Mouse (Mus musculus) olfactory bulb, adult 2 months (tissue): Measurements from ENCODE around the gene Grb14.

ENCODE experiments used
- CTCF ChIP-seq: fragments of 200-500 bp; IDR thresholded peaks from 2 replicates; pipeline ENCODE4 v1.5.1; 2012; ENCODE audit warnings: low read depth, mild to moderate bottlenecking, low read length, moderate library complexity; ENCODE audit not compliant: insufficient read depth
- POLR2A ChIP-seq: fragments of 200-500 bp; IDR thresholded peaks from 2 replicates; pipeline ENCODE4 v1.6.1; 2012; ENCODE audit warnings: mild to moderate bottlenecking, low read depth, low read length, moderate library complexity; ENCODE audit not compliant: insufficient read depth

DNA sequence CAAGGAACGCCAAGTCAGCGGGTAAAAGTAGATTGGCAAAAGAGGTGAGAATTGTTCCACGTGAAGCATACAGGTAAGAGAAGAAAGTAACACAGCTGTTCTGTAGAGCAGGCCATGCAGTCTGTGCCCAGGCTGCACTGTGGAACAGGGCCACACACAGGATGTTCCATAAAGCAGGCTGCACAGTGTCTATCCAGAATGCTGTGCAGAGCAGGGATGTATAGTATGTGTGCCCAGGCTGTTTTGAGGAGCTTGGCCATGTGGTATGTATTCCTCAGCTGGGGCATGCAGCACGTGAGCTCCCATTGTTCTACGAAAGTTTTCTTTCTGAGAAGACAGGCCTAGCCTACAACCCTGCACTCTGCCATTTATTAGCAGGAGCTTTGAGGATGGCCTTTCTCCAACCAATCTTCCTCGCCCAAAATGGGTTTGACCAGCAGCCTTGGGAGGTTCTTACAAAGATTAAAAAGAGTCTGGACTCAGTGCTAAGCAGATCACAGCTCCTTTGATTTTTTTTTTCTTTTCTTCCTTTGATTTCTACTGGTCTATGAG lies 57.8 kb downstream of the Grb14 start:
- TF ChIP-seq POLR2A (no peak), CTCF (no peak)
